Mouse (Mus musculus): ENCODE results near the gene Snx30.

- TF ChIP-seq CTCF (IDR thresholded peaks at IDR 0.05; ENCODE audit: low read depth) (no peak), EP300 (IDR thresholded peaks at IDR 0.05; ENCODE audit: low read depth) (no peak)
These were observed 19.2 kb downstream of the Snx30 start for GRCm38 (mm10) chr4:59824860-59825259.

All from liver, embryonic 14.5 days (tissue).